Mouse (Mus musculus) forebrain, embryonic 11.5 days (tissue): ENCODE data around the gene Myof. TPM values are rescaled to one million over a fixed set of nuclear protein-coding genes. Genes with fewer than 3 reads are reported as not detected.

ENCODE experiments used
- ATAC-seq: fragments of 200-750 bp; cut with Nextera tagmentation; replicated peaks from 2 replicates; pipeline ENCODE4 v1.8.0; 2017; ENCODE audit warnings: moderate TSS enrichment; ENCODE audit not compliant: low FRiP score
- DNase-seq: peaks from one replicate; pipeline ENCODE4 v3.0.0-alpha.2; 2017; ENCODE audit warnings: low spot score
- H3K27ac ChIP-seq: fragments of 300-500 bp; sonication (generic); 2 replicates; pipeline ENCODE4 v1.5.1; 2014; ENCODE audit warnings: low read depth, low read length
- H3K27me3 ChIP-seq: fragments of 300-500 bp; sonication (generic); 2 replicates; pipeline ENCODE4 v1.6.1; 2014; ENCODE audit warnings: mild to moderate bottlenecking, low read length, mixed read lengths; ENCODE audit not compliant: control insufficient read depth, insufficient read depth
- H3K36me3 ChIP-seq: fragments of 300-500 bp; sonication (generic); 2 replicates; pipeline ENCODE4 v1.6.1; 2014; ENCODE audit warnings: mild to moderate bottlenecking, low read length, moderate library complexity, mixed read lengths; ENCODE audit not compliant: control insufficient read depth, insufficient read depth
- H3K4me1 ChIP-seq: fragments of 300-500 bp; sonication (generic); replicated peaks from 2 replicates; pipeline ENCODE4 v1.6.1; 2014; ENCODE audit warnings: low read length, mixed read lengths; ENCODE audit not compliant: control insufficient read depth, insufficient read depth
- H3K4me2 ChIP-seq: fragments of 300-500 bp; sonication (generic); 2 replicates; pipeline ENCODE4 v1.6.1; 2014; ENCODE audit warnings: low read depth, mild to moderate bottlenecking, low read length, moderate library complexity, mixed read lengths; ENCODE audit not compliant: severe bottlenecking
- H3K4me3 ChIP-seq: fragments of 300-500 bp; sonication (generic); 2 replicates; pipeline ENCODE4 v1.5.1; 2014; ENCODE audit warnings: low read depth, low read length
- H3K9ac ChIP-seq: fragments of 300-500 bp; sonication (generic); 2 replicates; pipeline ENCODE4 v1.6.1; 2014; ENCODE audit warnings: low read length
- H3K9me3 ChIP-seq: fragments of 300-500 bp; sonication (generic); 2 replicates; pipeline ENCODE4 v1.6.1; 2016; ENCODE audit warnings: low read length, mixed read lengths; ENCODE audit not compliant: control insufficient read depth
- WGBS: fragments of 180-500 bp; shearing (Covaris S2); extraction: QIAGEN DNeasy Blood & Tissue Kit; methylation state at CpG from one replicate; pipeline ENCODE4 v1.1.7; 2014; 5-methylcytosine and 5-hydroxymethylcytosine counted together
- polyA plus RNA-seq: library from polyadenylated mRNA; unstranded; fragments of >200 nt; fragmentation: Nextera tagmentation; extraction: Ambion mirVana; gene quantifications from 2 replicates; pipeline ENCODE4 v1.2.1, GENCODE M21; 2014

Myof gene
- 4.7 and 4.9 TPM in 2 replicates for polyA plus RNA-seq

DNA sequence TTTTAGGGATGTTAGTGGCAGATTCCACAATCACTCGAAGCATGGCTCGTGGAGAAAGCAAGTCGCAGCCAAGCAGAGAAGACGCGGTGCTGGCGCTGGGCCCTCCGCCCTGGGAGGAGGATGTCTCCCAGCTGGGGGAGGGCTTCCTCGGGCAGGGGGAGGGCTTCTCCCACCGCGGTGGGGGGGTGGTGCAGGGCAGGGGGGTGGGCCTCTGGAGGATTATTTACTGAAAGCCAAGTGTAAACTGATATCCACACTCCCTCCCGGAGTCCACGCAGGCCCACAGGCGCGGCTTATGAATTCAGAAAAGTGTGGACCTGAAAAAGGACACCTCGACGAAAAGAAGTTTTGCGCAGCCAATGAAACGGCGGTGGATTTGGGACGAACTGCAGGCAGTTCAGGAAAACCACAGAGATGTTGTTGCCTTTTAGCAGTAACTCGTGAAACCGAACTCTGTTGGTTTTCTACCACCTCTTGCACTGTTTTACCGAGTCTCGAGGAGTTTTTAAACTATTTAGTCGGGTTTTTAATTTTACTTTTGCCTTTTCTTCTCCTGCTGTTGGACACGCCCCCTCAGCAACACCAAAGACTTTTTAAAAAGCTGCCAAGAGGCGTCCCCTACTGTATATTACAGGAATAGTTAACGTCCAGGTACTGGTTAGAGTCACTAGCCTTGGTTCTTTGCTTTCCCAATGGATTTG, at the start of gene Myof:
Myof (minus strand) TSS at position 297 of the 701 bp plus-strand sequence.
- H3K4me3 ChIP-seq, result peak within 1 kb of the TSS; percentile 29
- no peak; the same call in 1 of the 2 replicates for ATAC-seq
- H3K9ac ChIP-seq, result peak within 1 kb of the TSS; percentile 36
- H3K4me1 ChIP-seq, result 0 out of 2 replicates have a peak, but pooled peaks cover 3% of the 10 kb centered on the region
- peak within 1 kb of the TSS; percentile 57 for H3K4me2 ChIP-seq
- no peak within 1 kb of the TSS for H3K27ac ChIP-seq
- DNase-seq, result peak; percentile 67
- H3K27me3 ChIP-seq, result peaks cover 6% of the 10 kb centered on the region; the same call in 1 of the 2 replicates
- 1% methylated on average over 28 of the region's 28 CpGs for WGBS
- H3K9me3 ChIP-seq, result no peaks in the 10 kb centered on the region
- no peaks in the 10 kb centered on the region for H3K36me3 ChIP-seq

DNA sequence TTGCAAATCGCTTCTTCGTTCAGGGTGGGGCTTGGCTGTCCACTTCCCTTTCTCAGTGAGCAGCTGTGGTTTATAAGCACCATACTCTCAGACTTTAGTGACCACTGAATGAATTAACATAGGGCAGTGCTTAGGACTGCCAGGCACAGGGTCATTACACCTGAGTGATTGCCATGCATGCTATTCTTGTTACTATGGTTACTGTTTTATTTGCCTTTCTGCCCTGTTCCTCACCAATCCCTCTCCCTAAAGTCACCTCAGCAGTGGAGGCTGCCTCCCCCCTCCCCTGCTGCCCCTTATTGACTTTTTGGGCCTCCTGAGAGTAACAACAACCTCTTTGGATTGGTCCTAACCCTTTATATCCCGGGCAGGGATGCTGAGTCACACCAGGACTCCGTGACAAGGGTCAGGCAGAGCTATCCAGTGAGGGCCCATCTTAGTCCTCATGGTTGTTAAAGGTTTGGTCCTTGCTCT, 48.2 kb upstream of the Myof start:
- Histone ChIP-seq H3K36me3 (no peaks in the 10 kb centered on the region), H3K9ac (no peak overlapping the region), H3K4me1 (no peaks in the 10 kb centered on the region), H3K4me3 (no peak overlapping the region), H3K4me2 (no peak overlapping the region), H3K9me3 (no peaks in the 10 kb centered on the region), H3K27me3 (peaks cover 9% of the 10 kb centered on the region), H3K27ac (no peak overlapping the region)
- 60% methylated on average over 4 of the region's 4 CpGs for WGBS
- ATAC-seq (no peak), DNase-seq (no peak)

DNA sequence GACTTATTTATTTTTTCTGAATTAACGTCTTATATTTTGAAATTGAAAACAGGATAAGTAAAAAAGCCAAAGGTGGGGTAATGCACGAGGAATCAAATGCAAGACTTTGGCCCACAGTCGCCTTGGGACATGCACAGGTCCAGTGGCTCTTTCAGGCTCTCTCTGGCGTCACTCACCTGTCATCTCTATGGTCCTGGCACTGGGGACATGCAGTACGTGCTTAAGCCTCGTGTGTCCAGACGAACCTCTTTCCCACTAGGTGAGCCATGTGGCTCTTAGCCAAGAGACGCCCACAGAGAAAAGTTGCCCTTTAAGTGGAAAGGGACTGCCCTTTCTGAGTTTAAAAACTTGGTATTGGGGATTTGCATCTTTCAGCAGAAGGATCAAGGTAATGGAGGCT, 46.0 kb upstream of the Myof start:
- no peak overlapping the region for H3K4me2 ChIP-seq

DNA sequence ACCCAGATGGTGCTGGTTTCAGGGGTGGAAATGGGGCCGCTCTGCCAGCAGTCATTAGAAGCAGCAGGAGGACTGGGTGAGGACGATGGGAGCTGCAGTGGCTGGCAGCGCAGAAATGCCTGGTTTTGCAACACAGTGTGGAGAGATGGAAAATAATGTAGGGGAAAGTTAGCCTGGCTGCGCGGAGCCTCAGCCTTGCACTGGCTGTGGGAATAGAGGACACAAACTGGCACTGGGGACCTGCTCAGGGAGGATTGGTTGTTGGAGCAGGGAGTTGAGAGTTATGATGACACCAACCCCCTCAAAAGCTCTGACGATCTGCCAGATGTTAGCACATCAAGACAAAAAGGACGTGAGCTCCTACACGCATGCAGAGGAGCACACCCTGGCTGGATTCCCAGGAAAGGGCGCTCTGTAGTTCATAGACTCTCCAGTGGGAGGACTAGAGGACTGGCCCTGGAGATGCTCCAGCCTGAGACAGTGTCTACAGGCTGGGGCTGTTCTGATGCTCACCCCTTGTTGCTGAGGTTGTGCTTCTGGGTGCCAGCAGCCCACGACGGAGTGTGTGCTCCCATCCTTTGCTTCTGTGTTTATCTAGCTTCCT, 43.7 kb upstream of the Myof start:
- Histone ChIP-seq H3K27ac (no peak overlapping the region), H3K9me3 (no peaks in the 10 kb centered on the region), H3K4me1 (no peaks in the 10 kb centered on the region), H3K36me3 (no peaks in the 10 kb centered on the region), H3K27me3 (no peaks in the 10 kb centered on the region), H3K4me3 (no peak overlapping the region), H3K4me2 (no peak overlapping the region), H3K9ac (no peak overlapping the region)
- 69% methylated on average over 11 of the region's 11 CpGs for WGBS
- DNase-seq, result no peak
- ATAC-seq, result no peak

More for the DNA sequence above, 46.0 kb upstream of the Myof start:
- ATAC-seq (no peak), DNase-seq (no peak)
- Histone ChIP-seq H3K9ac (no peak overlapping the region), H3K4me1 (no peaks in the 10 kb centered on the region), H3K9me3 (no peaks in the 10 kb centered on the region), H3K4me3 (no peak overlapping the region), H3K36me3 (no peaks in the 10 kb centered on the region), H3K27me3 (no peaks in the 10 kb centered on the region), H3K27ac (no peak overlapping the region)
- WGBS, result 84% methylated on average over 8 of the region's 8 CpGs

DNA sequence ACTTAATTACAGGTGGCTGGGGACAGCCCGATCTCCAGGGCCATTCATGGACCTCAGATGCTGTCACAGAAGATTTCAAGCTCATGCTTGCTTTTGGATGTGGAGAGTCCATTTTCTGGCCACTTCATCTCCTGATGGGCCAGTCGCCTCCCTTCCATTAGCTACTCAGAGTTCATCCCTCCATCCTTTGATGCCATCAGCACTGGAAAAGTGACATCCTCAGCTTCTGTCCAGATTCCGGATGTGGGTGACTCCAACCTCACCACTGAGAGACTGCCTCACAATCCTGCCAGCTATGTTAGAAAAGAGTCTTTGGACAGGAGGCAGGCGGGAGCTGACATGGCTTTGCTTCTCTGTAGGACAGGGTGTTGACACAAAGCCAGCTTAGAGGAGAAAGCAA, 42.5 kb upstream of the Myof start:
- H3K9ac ChIP-seq, result no peak overlapping the region
- no peak overlapping the region for H3K4me2 ChIP-seq
- H3K4me3 ChIP-seq, result no peak overlapping the region
- no peak for DNase-seq
- H3K36me3 ChIP-seq, result no peaks in the 10 kb centered on the region
- no peaks in the 10 kb centered on the region for H3K9me3 ChIP-seq
- ATAC-seq, result no peak
- H3K27ac ChIP-seq, result no peak overlapping the region
- no peaks in the 10 kb centered on the region for H3K27me3 ChIP-seq
- no peaks in the 10 kb centered on the region for H3K4me1 ChIP-seq
- 90% methylated on average over 4 of the region's 4 CpGs for whole genome bisulfite sequencing

DNA sequence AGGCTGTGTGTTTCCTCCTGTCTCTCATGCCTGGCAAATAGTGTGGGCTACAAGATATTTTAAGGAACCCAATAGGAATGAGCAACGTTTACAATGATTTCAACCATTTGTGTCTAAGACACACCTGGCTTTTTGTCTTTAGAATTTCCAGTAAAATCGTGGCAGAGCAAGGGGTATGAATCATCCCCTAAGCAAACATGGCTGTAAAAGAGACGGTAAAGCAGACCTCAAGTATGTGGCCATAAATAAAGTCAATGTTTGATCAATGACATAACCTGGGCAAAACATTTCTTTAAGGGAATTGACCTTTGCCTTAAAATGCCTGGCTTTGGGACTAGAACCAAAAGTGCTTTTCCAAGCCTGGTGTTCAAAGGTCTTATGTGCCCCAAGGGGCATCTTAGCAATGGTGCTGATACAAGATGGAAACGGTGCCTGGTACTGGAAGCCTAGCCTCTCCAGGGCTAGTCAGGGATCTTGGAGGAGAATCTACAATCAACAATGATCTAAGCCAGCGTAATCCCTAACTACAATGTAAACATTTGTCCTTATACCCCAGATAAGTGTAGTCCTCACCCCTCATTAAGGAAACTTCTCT, 39.7 kb upstream of the Myof start:
- Histone ChIP-seq H3K36me3 (no peaks in the 10 kb centered on the region), H3K27ac (no peak overlapping the region), H3K27me3 (no peaks in the 10 kb centered on the region), H3K4me3 (no peak overlapping the region), H3K9me3 (no peaks in the 10 kb centered on the region), H3K4me2 (no peak overlapping the region), H3K9ac (no peak overlapping the region), H3K4me1 (no peaks in the 10 kb centered on the region)
- DNase-seq (no peak), ATAC-seq (no peak)
- WGBS, result 78% methylated on average over 5 of the region's 5 CpGs

DNA sequence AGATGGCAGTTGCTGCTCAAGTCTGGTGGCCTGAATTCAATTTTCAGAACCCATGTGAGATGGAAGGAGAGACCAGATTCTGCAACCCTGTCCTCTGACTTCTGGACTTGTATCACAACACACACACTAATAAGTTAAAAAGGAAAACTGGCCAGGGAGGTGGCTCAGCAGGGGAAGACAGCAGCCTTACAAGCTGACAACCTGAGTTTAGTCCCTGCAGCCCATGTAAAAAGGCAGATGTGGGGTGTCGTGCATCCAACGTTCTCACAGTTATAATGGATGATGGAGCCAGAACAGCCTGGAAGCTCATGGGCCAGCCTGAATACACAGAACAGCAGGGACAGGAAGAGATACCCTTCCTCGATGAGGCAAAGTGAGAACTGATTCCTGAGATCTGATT, 38.0 kb upstream of the Myof start:
- 90% methylated on average over 3 of the region's 3 CpGs for WGBS
- ATAC-seq (no peak), DNase-seq (no peak)
- no peaks in the 10 kb centered on the region for H3K4me1 ChIP-seq
- no peaks in the 10 kb centered on the region for H3K27me3 ChIP-seq
- H3K36me3 ChIP-seq, result no peaks in the 10 kb centered on the region
- H3K4me3 ChIP-seq, result no peak overlapping the region
- no peak overlapping the region for H3K9ac ChIP-seq
- H3K4me2 ChIP-seq, result no peak overlapping the region
- H3K27ac ChIP-seq, result no peak overlapping the region
- no peaks in the 10 kb centered on the region for H3K9me3 ChIP-seq

DNA sequence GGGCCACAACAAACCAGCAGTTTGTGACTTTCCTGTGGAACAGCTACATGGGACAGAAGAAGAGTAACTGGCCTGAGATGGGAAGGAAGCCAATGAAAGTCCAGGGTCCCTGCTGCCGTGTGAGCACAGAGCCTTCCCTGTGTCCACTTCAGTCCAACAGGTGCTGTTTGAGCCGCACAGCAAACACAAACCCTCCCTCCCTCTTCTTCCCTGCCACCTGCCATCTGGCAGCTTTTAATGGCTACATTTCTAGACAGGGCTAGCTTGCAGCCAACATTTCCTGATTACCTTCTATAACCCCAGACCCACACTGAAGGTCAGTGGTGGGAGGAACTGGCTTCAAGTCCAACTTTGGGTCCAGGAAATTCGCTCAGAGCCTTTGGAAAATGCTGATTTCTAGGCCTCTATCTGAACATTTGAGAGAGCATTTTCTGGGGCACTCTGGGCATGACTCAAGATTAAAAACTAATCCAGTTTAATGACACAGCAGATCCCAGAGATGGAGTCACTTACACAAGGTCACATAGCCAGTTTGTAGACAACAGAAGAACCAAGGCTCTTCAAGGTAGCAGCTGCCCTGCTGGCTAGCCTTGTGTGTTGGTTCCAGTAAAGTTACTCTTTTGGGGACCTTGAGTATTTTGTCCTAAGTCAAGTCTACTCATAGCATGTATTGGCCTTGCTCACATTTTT, 34.6 kb upstream of the Myof start:
- H3K4me3 ChIP-seq, result no peak overlapping the region
- no peak for DNase-seq
- H3K9me3 ChIP-seq, result no peaks in the 10 kb centered on the region
- H3K4me1 ChIP-seq, result no peaks in the 10 kb centered on the region
- 85% methylated on average over 3 of the region's 3 CpGs for WGBS
- ATAC-seq, result no peak
- H3K4me2 ChIP-seq, result no peak overlapping the region
- H3K27ac ChIP-seq, result no peak overlapping the region
- H3K27me3 ChIP-seq, result no peaks in the 10 kb centered on the region
- H3K36me3 ChIP-seq, result peaks cover 3% of the 10 kb centered on the region; the same call in 1 of the 2 replicates
- no peak overlapping the region for H3K9ac ChIP-seq
